Mouse (Mus musculus) large intestine, adult 2 months (tissue): Measurements from ENCODE around the gene Sept7. TPM values are rescaled to one million over a fixed set of nuclear protein-coding genes. Genes with fewer than 3 reads are reported as not detected.
"Not testable (repeated sequence)": the region's sequence is repeated elsewhere in the genome, so short reads cannot be mapped to it uniquely, and the experiment has no call there.

Experiments
- DNase-seq: peaks from one replicate; pipeline ENCODE4 v3.0.0-alpha.2; 2012; ENCODE audit warnings: low read depth, low spot score
- WGBS: fragments of 180-500 bp; shearing (Covaris S2); methylation state at CpG from one replicate; pipeline ENCODE4 v1.1.7; 2018; 5-methylcytosine and 5-hydroxymethylcytosine counted together
- polyA plus RNA-seq: library from polyadenylated mRNA; depleted of rRNA; stranded (reverse); fragments of >200 nt; gene quantifications from 2 replicates; pipeline ENCODE4 v1.2.3, GENCODE M21; 2012

Sept7 gene
- polyA plus RNA-seq, 1 experiment = 8.0 TPM

GRCm38 (mm10) chr9:25252759-25253477, 679 bp downstream of the Sept7 start:
- WGBS = 1% methylated on average over 74 of the region's 78 CpGs
- no peak for DNase-seq

DNA sequence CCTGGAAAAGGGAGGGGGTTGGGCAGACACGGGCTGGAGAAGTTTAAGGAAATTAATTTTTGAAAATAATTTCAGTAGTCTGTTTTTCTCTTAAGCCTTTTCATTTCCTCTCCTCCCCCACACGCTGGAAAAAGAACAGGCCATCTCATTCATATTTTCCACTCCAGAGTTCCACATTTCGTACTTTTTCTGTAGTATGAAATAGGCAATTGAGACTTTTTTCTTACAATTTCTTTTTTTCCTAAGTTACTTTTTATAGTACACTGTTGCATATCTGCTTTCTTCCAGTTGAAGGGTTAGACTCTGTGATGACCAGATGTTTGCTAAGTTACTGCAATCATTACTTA, 1.2 kb downstream of the Sept7 start:
- DNase-seq = no peak
- 0% methylated on average over 3 of the region's 3 CpGs for WGBS

GRCm38 (mm10) chr9:25260411-25260810, 8.2 kb downstream of the Sept7 start:
- 89% methylated on average over 3 of the region's 3 CpGs for WGBS
- DNase-seq = no peak

- no peak for DNase-seq
Observed at GRCm38 (mm10) chr9:25260979-25261378, 8.7 kb downstream of the Sept7 start.

DNA sequence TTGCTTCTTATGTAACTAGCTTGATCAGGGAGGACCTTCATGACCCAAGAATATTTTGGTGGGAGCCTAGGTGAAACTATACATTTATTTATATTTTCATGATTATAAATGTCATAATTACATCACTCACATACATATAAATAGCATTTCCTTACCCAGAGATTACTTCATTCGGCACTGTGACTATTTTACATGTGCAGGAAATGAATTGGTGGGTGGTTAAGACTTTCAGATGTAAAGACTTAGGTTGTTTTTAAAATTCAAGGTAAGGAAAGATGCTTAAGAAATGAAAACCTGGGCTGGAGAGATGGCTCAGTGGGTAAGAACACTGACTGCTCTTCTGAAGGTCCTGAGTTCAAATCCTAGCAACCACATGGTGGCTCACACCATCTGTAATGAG, 9.8 kb downstream of the Sept7 start:
- no peak for DNase-seq

DNA sequence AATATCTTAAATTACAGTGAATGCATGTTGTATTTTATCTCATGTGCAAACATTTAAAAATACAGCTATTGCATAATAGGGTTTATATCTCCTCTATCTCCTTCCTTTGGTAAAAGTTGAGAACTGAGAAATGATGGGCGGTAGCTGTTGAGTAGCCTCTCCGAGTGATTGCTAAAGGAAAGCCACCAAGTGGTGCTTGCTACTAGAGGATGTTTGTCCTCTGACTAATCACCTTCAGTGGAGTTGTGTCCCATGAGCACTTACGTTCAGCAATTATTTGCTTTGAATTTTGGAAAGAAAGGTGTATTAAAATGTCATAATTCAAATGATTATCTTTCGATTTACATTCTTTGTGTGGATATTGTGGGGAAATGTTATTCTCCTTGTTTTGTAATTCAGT, 13.6 kb downstream of the Sept7 start:
- 90% methylated on average over 4 of the region's 4 CpGs for WGBS
- DNase-seq = no peak

More for the DNA sequence above, 9.8 kb downstream of the Sept7 start:
- 63% methylated on average over 1 of the region's 1 CpGs for WGBS

- WGBS = 90% methylated on average over 3 of the region's 3 CpGs
- no peak for DNase-seq
Observed at GRCm38 (mm10) chr9:25267133-25267532, 14.9 kb downstream of the Sept7 start.

GRCm38 (mm10) chr9:25267574-25267973, 15.3 kb downstream of the Sept7 start:
- WGBS = 48% methylated on average over 2 of the region's 2 CpGs
- DNase-seq = no peak

DNA sequence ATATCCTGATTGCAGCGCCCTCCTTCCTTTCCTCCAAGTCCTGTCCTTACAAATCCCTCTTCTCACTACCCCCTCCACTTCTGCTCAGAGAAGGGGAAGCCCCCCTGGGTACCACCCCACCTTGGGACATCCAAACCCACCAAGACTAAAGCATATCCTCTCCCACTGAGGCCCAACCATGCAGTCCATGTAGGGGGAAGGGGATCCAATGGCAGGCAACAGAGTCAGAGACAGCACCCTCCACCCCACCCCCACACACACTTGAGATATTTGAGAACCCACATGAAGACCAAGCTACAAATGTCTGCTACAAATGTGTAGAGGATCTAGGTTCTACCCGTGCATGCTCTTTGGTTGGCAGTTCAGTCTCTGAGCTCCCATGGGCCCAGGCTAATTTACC, 19.7 kb downstream of the Sept7 start:
- 90% methylated on average over 2 of the region's 2 CpGs for WGBS
- DNase-seq = no peak

GRCm38 (mm10) chr9:25289796-25290195, 37.6 kb downstream of the Sept7 start:
- WGBS = 74% methylated on average over 1 of the region's 1 CpGs
- no peak for DNase-seq

- peak; percentile 47 for DNase-seq
- WGBS = 40% methylated on average over 1 of the region's 1 CpGs
Observed at GRCm38 (mm10) chr9:25309505-25310182, 57.4 kb downstream of the Sept7 start.

DNA sequence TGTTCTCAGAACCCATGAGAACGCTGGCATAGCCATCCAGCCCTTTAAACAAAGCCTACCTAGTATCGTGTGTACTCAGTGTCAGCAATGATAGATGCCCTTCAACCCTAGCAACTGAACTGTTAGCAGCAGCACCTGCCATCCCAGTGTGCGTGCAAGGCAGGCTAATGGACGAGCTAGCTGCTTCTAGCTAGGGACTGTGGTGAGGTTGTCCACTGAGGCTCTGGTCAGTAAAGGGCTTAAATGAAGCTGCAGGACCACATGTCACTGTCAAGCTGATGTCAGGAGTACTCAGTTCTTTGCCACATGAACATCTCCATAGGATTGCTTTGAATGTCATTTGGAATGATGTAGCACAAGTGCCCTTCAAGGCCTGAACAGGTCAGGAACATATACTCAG, 62.1 kb downstream of the Sept7 start:
- WGBS = 71% methylated on average over 4 of the region's 4 CpGs
- DNase-seq = no peak

- 37% methylated on average over 4 of the region's 4 CpGs for WGBS
- DNase-seq = peak; percentile 7
Observed at GRCm38 (mm10) chr9:25317827-25318505, 65.7 kb downstream of the Sept7 start.

DNA sequence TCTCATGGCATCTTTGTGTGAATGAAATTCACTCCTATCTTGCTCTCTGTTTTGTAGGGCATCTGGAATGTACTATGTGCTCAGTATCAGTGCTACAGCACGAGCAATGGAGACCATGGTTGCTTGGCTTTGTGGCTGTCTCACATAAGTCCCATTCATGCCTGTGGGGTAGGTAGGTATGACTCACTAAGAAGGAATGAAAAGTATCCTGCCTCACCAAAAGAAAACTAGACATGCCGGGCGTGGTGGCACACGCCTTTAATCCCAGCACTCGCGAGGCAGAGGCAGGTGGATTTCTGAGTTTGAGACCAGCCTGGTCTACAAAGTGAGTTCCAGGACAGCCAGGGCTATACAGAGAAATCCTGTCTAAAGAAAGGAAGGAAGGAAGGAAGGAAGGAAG, 67.4 kb downstream of the Sept7 start:
- 79% methylated on average over 6 of the region's 6 CpGs for WGBS
- not testable (repeated sequence) for DNase-seq

DNA sequence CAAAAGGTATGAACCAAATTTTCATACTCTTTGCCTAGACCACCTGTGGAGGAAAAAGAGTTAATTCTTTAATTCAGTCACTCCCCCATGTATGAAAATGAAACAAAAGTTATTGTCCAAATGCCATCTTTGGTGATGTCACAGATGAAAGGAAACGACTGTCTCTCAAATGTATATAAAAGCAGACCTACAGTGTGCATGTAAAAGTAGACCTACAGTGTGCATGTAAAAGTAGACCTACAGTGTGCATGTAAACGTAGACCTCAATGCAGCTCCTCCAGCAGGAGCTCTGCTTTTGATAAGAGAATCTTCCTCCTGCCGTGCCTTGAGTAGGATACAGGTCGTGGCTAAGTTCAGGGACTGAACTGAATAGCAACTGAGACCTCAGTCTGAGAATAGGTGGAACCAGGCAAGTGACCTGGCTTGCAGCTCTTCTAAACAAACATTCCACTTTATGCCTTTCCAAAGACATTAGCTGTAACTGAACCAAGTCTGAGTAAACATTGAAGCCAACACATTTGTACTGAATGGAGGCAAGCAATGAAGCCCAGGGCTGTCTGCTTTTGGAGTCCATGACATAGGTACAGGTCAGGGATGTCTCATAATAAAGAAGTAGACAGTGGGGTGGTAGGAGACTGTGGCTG, 75.6 kb downstream of the Sept7 start:
- 66% methylated on average over 4 of the region's 4 CpGs for WGBS

DNA sequence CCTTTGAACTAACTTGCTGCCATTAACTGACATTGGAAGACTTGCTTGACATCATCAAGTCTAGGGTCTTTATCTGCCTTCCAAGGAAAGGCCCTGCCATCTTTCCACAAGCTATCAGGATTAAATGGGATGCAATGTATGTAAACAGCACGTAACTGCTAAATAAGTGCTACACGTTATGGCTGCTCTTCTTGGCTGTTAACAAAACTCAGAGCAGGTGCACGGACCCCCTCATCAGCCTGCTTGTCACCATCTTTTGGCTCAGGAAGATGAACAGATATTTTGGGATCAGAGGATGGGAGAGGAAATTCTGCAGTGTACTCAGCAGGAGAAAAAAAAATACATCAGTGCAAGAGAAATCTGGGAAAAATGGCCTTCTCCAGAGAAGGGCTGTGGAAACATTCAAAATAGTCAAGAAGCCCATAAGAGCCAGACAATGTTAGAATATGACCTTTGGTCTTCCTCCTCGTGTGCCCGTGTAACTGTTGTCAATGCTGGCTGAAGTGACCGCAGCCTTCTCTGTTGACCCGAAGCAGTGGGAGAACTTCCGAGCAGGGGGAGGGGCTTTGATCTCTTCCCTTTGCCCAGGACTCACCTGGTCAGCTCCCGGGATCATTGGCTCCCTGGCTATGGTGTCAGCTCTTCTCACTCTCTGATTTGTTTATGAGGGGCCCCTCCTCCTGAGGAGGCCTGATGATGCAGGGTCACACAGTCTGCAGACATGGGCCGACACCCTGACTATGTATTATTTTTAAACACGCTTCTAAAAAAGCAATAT, 76.9 kb downstream of the Sept7 start:
- DNase-seq = no peak

More for the DNA sequence above, 75.6 kb downstream of the Sept7 start:
- no peak for DNase-seq

GRCm38 (mm10) chr9:25337436-25338198, 85.4 kb downstream of the Sept7 start:
- WGBS = 69% methylated on average over 2 of the region's 2 CpGs
- DNase-seq = no peak

More for the DNA sequence above, 76.9 kb downstream of the Sept7 start:
- 58% methylated on average over 11 of the region's 11 CpGs for WGBS

GRCm38 (mm10) chr9:25340412-25340811, 88.2 kb downstream of the Sept7 start:
- 88% methylated on average over 1 of the region's 1 CpGs for WGBS
- no peak for DNase-seq

DNA sequence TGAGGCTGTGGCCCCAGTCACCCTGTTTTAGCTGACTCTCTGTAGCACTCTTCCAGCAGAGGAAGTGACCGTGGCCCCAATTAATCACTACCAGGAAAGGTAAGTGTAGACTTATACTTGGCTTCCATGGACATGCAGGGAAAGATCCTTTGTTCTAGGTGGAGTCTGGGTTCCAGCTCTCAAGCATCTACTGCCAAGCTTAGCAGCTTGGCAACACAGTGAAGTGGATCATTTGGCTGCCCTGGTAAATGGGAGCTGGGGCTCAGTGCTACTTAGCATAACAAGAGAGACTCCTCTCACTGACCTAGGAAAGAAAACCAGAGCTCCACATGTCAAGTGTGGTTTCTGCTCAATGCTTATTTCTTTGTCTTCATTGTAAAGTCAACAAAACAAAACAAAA, 101.5 kb downstream of the Sept7 start:
- DNase-seq = no peak
- 84% methylated on average over 1 of the region's 1 CpGs for WGBS
